Mouse (Mus musculus) myocyte (in vitro differentiated cells): Measurements from ENCODE around the gene Slc46a2.

Source experiments
- CEBPB ChIP-seq: IDR thresholded peaks from 2 replicates; pipeline ENCODE4 v1.6.1; 2011; ENCODE audit warnings: mild to moderate bottlenecking, moderate library complexity; ENCODE audit not compliant: poor library complexity, insufficient read depth, severe bottlenecking
- MAX ChIP-seq: IDR thresholded peaks from one replicate; pipeline ENCODE4 v1.6.1; 2011; ENCODE audit warnings: low read depth, mild to moderate bottlenecking, control low read depth
- MYOD1 ChIP-seq, 3 experiments: IDR thresholded peaks; one replicate each; pipeline ENCODE4 v1.6.1; 2011; ENCODE audit warnings: control low read depth in 2 of 3, low read depth in 2 of 3, mild to moderate bottlenecking in 2 of 3, moderate library complexity in 1 of 3; ENCODE audit not compliant: insufficient read length in 2 of 3, control insufficient read depth in 1 of 3
- POLR2A ChIP-seq: IDR thresholded peaks from one replicate; pipeline ENCODE4 v1.6.1; 2011; ENCODE audit warnings: low read depth, mild to moderate bottlenecking, control low read depth, moderate library complexity; ENCODE audit not compliant: insufficient read length
- POLR2AphosphoS2 ChIP-seq: IDR thresholded peaks from one replicate; pipeline ENCODE4 v1.6.1; 2011; ENCODE audit warnings: low read depth, control low read depth; ENCODE audit not compliant: insufficient read length
- TCF12 ChIP-seq: IDR thresholded peaks from one replicate; pipeline ENCODE4 v1.6.1; 2011; ENCODE audit warnings: mild to moderate bottlenecking, control low read depth; ENCODE audit not compliant: poor library complexity, insufficient read depth, severe bottlenecking
- TCF3 ChIP-seq: IDR thresholded peaks from one replicate; pipeline ENCODE4 v1.6.1; 2011; ENCODE audit warnings: low read depth, control low read depth; ENCODE audit not compliant: insufficient read length
- USF1 ChIP-seq: IDR thresholded peaks from one replicate; pipeline ENCODE4 v1.6.1; 2011; ENCODE audit warnings: low read depth, mild to moderate bottlenecking, control low read depth, moderate library complexity

- TF ChIP-seq MAX (no peak), POLR2AphosphoS2 (no peak), POLR2A (no peak), TCF3 (no peak), TCF12 (no peak), MYOD1 (IDR thresholded peaks at IDR 0.05; ENCODE audit: control insufficient read depth in 1 of 3, insufficient read length in 2 of 3, low read depth in 2 of 3) (no peak), USF1 (no peak), CEBPB (no peak)
Measured at GRCm38 (mm10) chr4:59884136-59884696, 30.6 kb downstream of the Slc46a2 start.
